Mouse (Mus musculus): ENCODE results near the gene Bpifb5. TPM values are rescaled to one million over a fixed set of nuclear protein-coding genes. Genes with fewer than 3 reads are reported as not detected.
"Not testable (repeated sequence)": the region's sequence is repeated elsewhere in the genome, so short reads cannot be mapped to it uniquely, and the experiment has no call there.

Gene Bpifb5
- total and polyA plus RNA-seq, 3 experiments, result 0.11 TPM; not detected in 2

- TF ChIP-seq GATA1 (IDR thresholded peaks at IDR 0.05; ENCODE audit: borderline replicate concordance, low read length) (no peak), TAL1 (conservative IDR thresholded peaks at IDR 0.05; ENCODE audit: low read depth, low read length) (no peak), CTCF (IDR thresholded peaks at IDR 0.05; ENCODE audit: low read depth, low read length) (no peak), GATA2 (IDR thresholded peaks at IDR 0.05; ENCODE audit: borderline replicate concordance, low read depth, low read length) (no peak), POLR2AphosphoS5 (IDR thresholded peaks at IDR 0.05; ENCODE audit: insufficient replicate concordance, low read depth, low read length) (no peak)
- no peaks in the 10 kb centered on the region for H3K9me3 ChIP-seq (replicated peaks)
- DNase-seq (ENCODE audit: low spot score) (no peak), ATAC-seq (ENCODE audit: extremely low read depth, insufficient number of reproducible peaks, low FRiP score, poor library complexity, severe bottlenecking) (no peak)
- no peaks in the 10 kb centered on the region for H3K36me3 ChIP-seq (replicated peaks)
- H3K27me3 ChIP-seq (ENCODE audit: insufficient read depth, low read length), result peaks cover 13% of the 10 kb centered on the region
- no peaks in the 10 kb centered on the region for H3K4me1 ChIP-seq (ENCODE audit: insufficient read depth, low read depth, low read length)
- H3K4me3 ChIP-seq (ENCODE audit: low read depth, low read length), result no peak overlapping the region
Observed at GRCm38 (mm10) chr2:154226991-154227390, 3.4 kb downstream of the Bpifb5 start.

- Histone ChIP-seq H3K36me3 (replicated peaks) (no peaks in the 10 kb centered on the region), H3K4me1 (ENCODE audit: insufficient read depth, low read depth, low read length) (no peaks in the 10 kb centered on the region), H3K9me3 (replicated peaks) (no peaks in the 10 kb centered on the region), H3K4me3 (ENCODE audit: low read depth, low read length) (no peak overlapping the region), H3K27me3 (ENCODE audit: insufficient read depth, low read length) (peaks cover 13% of the 10 kb centered on the region)
- ATAC-seq (ENCODE audit: extremely low read depth, insufficient number of reproducible peaks, low FRiP score, poor library complexity, severe bottlenecking), result no peak
- TF ChIP-seq TAL1 (conservative IDR thresholded peaks at IDR 0.05; ENCODE audit: low read depth, low read length), result no peak
- no peak for TF ChIP-seq GATA1 (IDR thresholded peaks at IDR 0.05; ENCODE audit: borderline replicate concordance, low read length)
- no peak for TF ChIP-seq POLR2AphosphoS5 (IDR thresholded peaks at IDR 0.05; ENCODE audit: insufficient replicate concordance, low read depth, low read length)
- no peak for TF ChIP-seq GATA2 (IDR thresholded peaks at IDR 0.05; ENCODE audit: borderline replicate concordance, low read depth, low read length)
- TF ChIP-seq CTCF (IDR thresholded peaks at IDR 0.05; ENCODE audit: low read depth, low read length), result no peak
- DNase-seq (ENCODE audit: low spot score), result no peak
Observed at GRCm38 (mm10) chr2:154227830-154228229, 4.3 kb downstream of the Bpifb5 start.

GRCm38 (mm10) chr2:154233426-154233825 lies 9.9 kb downstream of the Bpifb5 start:
- no peak overlapping the region for H3K4me3 ChIP-seq (ENCODE audit: low read depth, low read length)
- TF ChIP-seq GATA2 (IDR thresholded peaks at IDR 0.05; ENCODE audit: borderline replicate concordance, low read depth, low read length) (no peak), GATA1 (IDR thresholded peaks at IDR 0.05; ENCODE audit: borderline replicate concordance, low read length) (no peak)
- ATAC-seq (ENCODE audit: extremely low read depth, insufficient number of reproducible peaks, low FRiP score, poor library complexity, severe bottlenecking), result no peak
- H3K9me3 ChIP-seq (replicated peaks), result no peaks in the 10 kb centered on the region
- H3K36me3 ChIP-seq (replicated peaks), result no peaks in the 10 kb centered on the region
- peaks cover 9% of the 10 kb centered on the region for H3K27me3 ChIP-seq (ENCODE audit: insufficient read depth, low read length)
- no peak for DNase-seq (ENCODE audit: low spot score)
- no peaks in the 10 kb centered on the region for H3K4me1 ChIP-seq (ENCODE audit: insufficient read depth, low read depth, low read length)

- Histone ChIP-seq H3K4me3 (ENCODE audit: low read depth, low read length) (no peak overlapping the region), H3K27me3 (ENCODE audit: insufficient read depth, low read length) (peaks cover 10% of the 10 kb centered on the region), H3K9me3 (replicated peaks) (peaks cover 4% of the 10 kb centered on the region; the same call in 1 of the 2 replicates), H3K4me1 (ENCODE audit: insufficient read depth, low read depth, low read length) (no peaks in the 10 kb centered on the region), H3K36me3 (replicated peaks) (no peaks in the 10 kb centered on the region)
- TF ChIP-seq POLR2AphosphoS5 (IDR thresholded peaks at IDR 0.05; ENCODE audit: insufficient replicate concordance, low read depth, low read length) (no peak), TAL1 (conservative IDR thresholded peaks at IDR 0.05; ENCODE audit: low read depth, low read length) (no peak), GATA1 (IDR thresholded peaks at IDR 0.05; ENCODE audit: borderline replicate concordance, low read length) (no peak), GATA2 (IDR thresholded peaks at IDR 0.05; ENCODE audit: borderline replicate concordance, low read depth, low read length) (no peak)
- DNase-seq (ENCODE audit: low spot score), result no peak
- ATAC-seq (ENCODE audit: extremely low read depth, insufficient number of reproducible peaks, low FRiP score, poor library complexity, severe bottlenecking), result no peak
Observed at GRCm38 (mm10) chr2:154240771-154241170, 17.2 kb downstream of the Bpifb5 start.

GRCm38 (mm10) chr2:154242726-154243125 lies 19.2 kb downstream of the Bpifb5 start:
- H3K9me3 ChIP-seq (replicated peaks); H3K4me1 ChIP-seq (ENCODE audit: insufficient read depth, low read depth, low read length); H3K36me3 ChIP-seq (replicated peaks); ATAC-seq (ENCODE audit: extremely low read depth, insufficient number of reproducible peaks, low FRiP score, poor library complexity, severe bottlenecking); DNase-seq (ENCODE audit: low spot score); H3K4me3 ChIP-seq (ENCODE audit: low read depth, low read length); H3K27me3 ChIP-seq (ENCODE audit: insufficient read depth, low read length): not testable (repeated sequence)

- no peak for ATAC-seq (ENCODE audit: extremely low read depth, insufficient number of reproducible peaks, low FRiP score, poor library complexity, severe bottlenecking)
- DNase-seq (ENCODE audit: low spot score), result no peak
- H3K36me3 ChIP-seq (replicated peaks), result no peaks in the 10 kb centered on the region
- no peak overlapping the region for H3K4me3 ChIP-seq (ENCODE audit: low read depth, low read length)
- peaks cover 4% of the 10 kb centered on the region; the same call in 1 of the 2 replicates for H3K9me3 ChIP-seq (replicated peaks)
- H3K27me3 ChIP-seq (ENCODE audit: insufficient read depth, low read length), result peaks cover 10% of the 10 kb centered on the region
- TF ChIP-seq TAL1 (conservative IDR thresholded peaks at IDR 0.05; ENCODE audit: low read depth, low read length) (no peak), GATA2 (IDR thresholded peaks at IDR 0.05; ENCODE audit: borderline replicate concordance, low read depth, low read length) (no peak), GATA1 (IDR thresholded peaks at IDR 0.05; ENCODE audit: borderline replicate concordance, low read length) (no peak), POLR2AphosphoS5 (IDR thresholded peaks at IDR 0.05; ENCODE audit: insufficient replicate concordance, low read depth, low read length) (no peak), CTCF (IDR thresholded peaks at IDR 0.05; ENCODE audit: low read depth, low read length) (no peak)
- H3K4me1 ChIP-seq (ENCODE audit: insufficient read depth, low read depth, low read length), result no peaks in the 10 kb centered on the region
Observed at GRCm38 (mm10) chr2:154243356-154244036, 20.0 kb downstream of the Bpifb5 start.

- ATAC-seq (ENCODE audit: extremely low read depth, insufficient number of reproducible peaks, low FRiP score, poor library complexity, severe bottlenecking) (no peak), DNase-seq (ENCODE audit: low spot score) (no peak)
- TF ChIP-seq CTCF (IDR thresholded peaks at IDR 0.05; ENCODE audit: low read depth, low read length) (no peak), POLR2AphosphoS5 (IDR thresholded peaks at IDR 0.05; ENCODE audit: insufficient replicate concordance, low read depth, low read length) (no peak), GATA2 (IDR thresholded peaks at IDR 0.05; ENCODE audit: borderline replicate concordance, low read depth, low read length) (no peak), TAL1 (conservative IDR thresholded peaks at IDR 0.05; ENCODE audit: low read depth, low read length) (no peak), GATA1 (IDR thresholded peaks at IDR 0.05; ENCODE audit: borderline replicate concordance, low read length) (no peak)
- Histone ChIP-seq H3K27me3 (ENCODE audit: insufficient read depth, low read length) (peaks cover under 1% of the 10 kb centered on the region; the same call in 1 of the 2 replicates), H3K36me3 (replicated peaks) (no peaks in the 10 kb centered on the region), H3K4me3 (ENCODE audit: low read depth, low read length) (no peak overlapping the region), H3K9me3 (replicated peaks) (peaks cover 4% of the 10 kb centered on the region; the same call in 1 of the 2 replicates), H3K4me1 (ENCODE audit: insufficient read depth, low read depth, low read length) (no peaks in the 10 kb centered on the region)
Observed at GRCm38 (mm10) chr2:154245322-154245721, 21.8 kb downstream of the Bpifb5 start.

GRCm38 (mm10) chr2:154255254-154255653 lies 31.7 kb downstream of the Bpifb5 start:
- not testable (repeated sequence) for H3K27me3 ChIP-seq (ENCODE audit: insufficient read depth, low read length); ATAC-seq (ENCODE audit: extremely low read depth, insufficient number of reproducible peaks, low FRiP score, poor library complexity, severe bottlenecking); H3K4me1 ChIP-seq (ENCODE audit: insufficient read depth, low read depth, low read length); H3K4me3 ChIP-seq (ENCODE audit: low read depth, low read length); H3K36me3 ChIP-seq (replicated peaks); H3K9me3 ChIP-seq (replicated peaks); DNase-seq (ENCODE audit: low spot score)
